Mouse (Mus musculus): ENCODE results near the gene Tnfsf13.

Tnfsf13 gene

GRCm38 (mm10) chr11:69685526-69686148, at the start of gene Tnfsf13:
TSS of gene Tnfsf13 (minus strand) at chr11:69685784.
- DNase-seq (ENCODE audit: low read depth, low spot score), result no peak

- peak; percentile 42 for DNase-seq (ENCODE audit: low read depth, low spot score)
These were observed 45.8 kb upstream of the Tnfsf13 start for GRCm38 (mm10) chr11:69731408-69731807.

- DNase-seq (ENCODE audit: low read depth, low spot score), result peak; percentile 85
These were observed 43.5 kb upstream of the Tnfsf13 start for GRCm38 (mm10) chr11:69729063-69729462.

GRCm38 (mm10) chr11:69725951-69726350, 40.4 kb upstream of the Tnfsf13 start:
- DNase-seq (ENCODE audit: low read depth, low spot score), result no peak

GRCm38 (mm10) chr11:69723074-69723473, 37.5 kb upstream of the Tnfsf13 start:
- no peak for DNase-seq (ENCODE audit: low read depth, low spot score)

- no peak for DNase-seq (ENCODE audit: low read depth, low spot score)
These were observed 35.3 kb upstream of the Tnfsf13 start for GRCm38 (mm10) chr11:69720852-69721251.

GRCm38 (mm10) chr11:69719423-69719822, 33.8 kb upstream of the Tnfsf13 start:
- no peak for DNase-seq (ENCODE audit: low read depth, low spot score)

- DNase-seq (ENCODE audit: low read depth, low spot score), result no peak
These were observed 33.1 kb upstream of the Tnfsf13 start for GRCm38 (mm10) chr11:69718661-69719060.

- no peak for DNase-seq (ENCODE audit: low read depth, low spot score)
These were observed 31.4 kb upstream of the Tnfsf13 start for GRCm38 (mm10) chr11:69716953-69717352.

GRCm38 (mm10) chr11:69715929-69716328, 30.3 kb upstream of the Tnfsf13 start:
- no peak for DNase-seq (ENCODE audit: low read depth, low spot score)

GRCm38 (mm10) chr11:69715482-69715881, 29.9 kb upstream of the Tnfsf13 start:
- peak; percentile 49 for DNase-seq (ENCODE audit: low read depth, low spot score)

GRCm38 (mm10) chr11:69714636-69715329, 29.2 kb upstream of the Tnfsf13 start:
- no peak for DNase-seq (ENCODE audit: low read depth, low spot score)

- DNase-seq (ENCODE audit: low read depth, low spot score), result no peak
These were observed 27.5 kb upstream of the Tnfsf13 start for GRCm38 (mm10) chr11:69712954-69713672.

GRCm38 (mm10) chr11:69711082-69711481, 25.5 kb upstream of the Tnfsf13 start:
- DNase-seq (ENCODE audit: low read depth, low spot score), result no peak

- DNase-seq (ENCODE audit: low read depth, low spot score), result no peak
These were observed 24.9 kb upstream of the Tnfsf13 start for GRCm38 (mm10) chr11:69710470-69710869.

GRCm38 (mm10) chr11:69709554-69710446, 24.2 kb upstream of the Tnfsf13 start:
- no peak for DNase-seq (ENCODE audit: low read depth, low spot score)

GRCm38 (mm10) chr11:69708614-69709265, 23.2 kb upstream of the Tnfsf13 start:
- no peak for DNase-seq (ENCODE audit: low read depth, low spot score)

- no peak for DNase-seq (ENCODE audit: low read depth, low spot score)
These were observed 22.3 kb upstream of the Tnfsf13 start for GRCm38 (mm10) chr11:69707873-69708381.

- no peak for DNase-seq (ENCODE audit: low read depth, low spot score)
These were observed 21.9 kb upstream of the Tnfsf13 start for GRCm38 (mm10) chr11:69707480-69707847.

GRCm38 (mm10) chr11:69706775-69707479, 21.3 kb upstream of the Tnfsf13 start:
- DNase-seq (ENCODE audit: low read depth, low spot score), result no peak
